Mouse (Mus musculus) small intestine, adult 2 months (tissue): ENCODE data around the gene Slc39a3.

Experiments used
- CTCF ChIP-seq: fragments of 200-500 bp; IDR thresholded peaks from 2 replicates; pipeline ENCODE4 v1.5.1; 2012; ENCODE audit warnings: low read depth, mild to moderate bottlenecking, control low read depth, inconsistent platforms, low read length, moderate library complexity, mixed read lengths; ENCODE audit not compliant: insufficient replicate concordance, insufficient read length; ENCODE audit errors: extremely low read depth
- POLR2A ChIP-seq: fragments of 200-500 bp; IDR thresholded peaks from 2 replicates; pipeline ENCODE4 v1.6.1; 2012; ENCODE audit warnings: low read depth, mild to moderate bottlenecking, control low read depth, inconsistent platforms, low read length, moderate library complexity

GRCm38 (mm10) chr10:81076356-81076755 is 39.1 kb upstream of the Slc39a3 start:
- TF ChIP-seq CTCF (no peak), POLR2A (no peak)
